Mouse (Mus musculus) MEL (cell line): ENCODE results near the gene Fut1. TPM values are rescaled to one million over a fixed set of nuclear protein-coding genes. Genes with fewer than 3 reads are reported as not detected.

ENCODE experiments used
- DNase-seq: peaks from one replicate; pipeline ENCODE4 v3.0.0; 2011; ENCODE audit warnings: low read depth, low spot score
- H3K27ac ChIP-seq: 2 replicates; pipeline ENCODE4 v1.5.1; 2012; ENCODE audit warnings: low read depth, mild to moderate bottlenecking, control low read depth, low read length, moderate library complexity; ENCODE audit not compliant: control insufficient read depth
- H3K27me3 ChIP-seq, 2 experiments: fragments of 150-350 bp in 1 of 2; sonication (generic) in 1 of 2; 2 replicates each; pipeline ENCODE4 v1.6.1; 2012; ENCODE audit warnings: low read length in 2 of 2, mild to moderate bottlenecking in 2 of 2, improper control_type of control experiment in 1 of 2, moderate library complexity in 1 of 2; ENCODE audit not compliant: insufficient read depth in 2 of 2, control insufficient read depth in 1 of 2
- H3K36me3 ChIP-seq, 2 experiments: 2 replicates each; pipeline ENCODE4 v1.6.1; 2012 to 2014; ENCODE audit warnings: low read length in 2 of 2, improper control_type of control experiment in 1 of 2, inconsistent platforms in 1 of 2, mild to moderate bottlenecking in 1 of 2; ENCODE audit not compliant: insufficient read depth in 2 of 2, control insufficient read depth in 1 of 2
- H3K4me1 ChIP-seq, 2 experiments: fragments of 150-350 bp in 1 of 2; sonication (generic) in 1 of 2; 2 replicates each; pipeline ENCODE4 v1.6.1; 2012; ENCODE audit warnings: low read length in 2 of 2, improper control_type of control experiment in 1 of 2, mild to moderate bottlenecking in 1 of 2; ENCODE audit not compliant: insufficient read depth in 2 of 2, control insufficient read depth in 1 of 2
- H3K4me3 ChIP-seq, 2 experiments: fragments of 150-350 bp in 1 of 2; sonication (generic) in 1 of 2; 2 replicates each; pipeline ENCODE4 v1.5.1; 2012; ENCODE audit warnings: low read depth in 2 of 2, low read length in 2 of 2, mild to moderate bottlenecking in 2 of 2, moderate library complexity in 2 of 2, control low read depth in 1 of 2, improper control_type of control experiment in 1 of 2; ENCODE audit not compliant: control insufficient read depth in 1 of 2, insufficient read depth in 1 of 2
- H3K79me2 ChIP-seq: 2 replicates; pipeline ENCODE4 v1.6.1; 2012; ENCODE audit warnings: mild to moderate bottlenecking, low read length, moderate library complexity; ENCODE audit not compliant: control insufficient read depth, poor library complexity, insufficient read depth
- H3K9ac ChIP-seq: 2 replicates; pipeline ENCODE4 v1.6.1; 2012; ENCODE audit warnings: low read depth, mild to moderate bottlenecking, control low read depth, low read length, moderate library complexity; ENCODE audit not compliant: control insufficient read depth, poor library complexity, severe bottlenecking
- H3K9me3 ChIP-seq: fragments of 150-350 bp; sonication (generic); replicated peaks from 2 replicates; pipeline ENCODE4 v1.6.1; 2012; ENCODE audit warnings: mild to moderate bottlenecking, low read length, improper control_type of control experiment, moderate library complexity; ENCODE audit not compliant: insufficient read depth
- E2F4 ChIP-seq: IDR thresholded peaks from 2 replicates; pipeline ENCODE4 v1.6.1; 2011; ENCODE audit warnings: low read depth, low read length, improper control_type of control experiment, borderline replicate concordance
- EP300 ChIP-seq, 2 experiments: IDR thresholded peaks; 2 replicates each; pipeline ENCODE4 v1.6.1; 2011; ENCODE audit warnings: improper control_type of control experiment in 2 of 2, low read length in 2 of 2, low read depth in 1 of 2, mild to moderate bottlenecking in 1 of 2
- ETS1 ChIP-seq: IDR thresholded peaks from 2 replicates; pipeline ENCODE4 v1.6.1; 2012; ENCODE audit warnings: low read depth, mild to moderate bottlenecking, inconsistent platforms, low read length, improper control_type of control experiment, moderate library complexity
- GABPA ChIP-seq: IDR thresholded peaks from 2 replicates; pipeline ENCODE4 v1.6.1; 2012; ENCODE audit warnings: low read depth, mild to moderate bottlenecking, inconsistent platforms, low read length, improper control_type of control experiment, moderate library complexity
- JUND ChIP-seq: IDR thresholded peaks from 2 replicates; pipeline ENCODE4 v1.6.1; 2011; ENCODE audit warnings: low read depth, mild to moderate bottlenecking, improper control_type of control experiment, low read length
- MAFK ChIP-seq: IDR thresholded peaks from 2 replicates; pipeline ENCODE4 v1.6.1; 2011; ENCODE audit warnings: low read depth, mild to moderate bottlenecking, low read length, improper control_type of control experiment, borderline replicate concordance
- MAX ChIP-seq: IDR thresholded peaks from 2 replicates; pipeline ENCODE4 v1.6.1; 2011; ENCODE audit warnings: low read length, improper control_type of control experiment
- MEF2A ChIP-seq: IDR thresholded peaks from 2 replicates; pipeline ENCODE4 v1.6.1; 2014; ENCODE audit warnings: low read depth, mild to moderate bottlenecking, inconsistent platforms, low read length, improper control_type of control experiment; ENCODE audit not compliant: poor library complexity, insufficient replicate concordance, severe bottlenecking; ENCODE audit errors: extremely low read depth
- MXI1 ChIP-seq: IDR thresholded peaks from 2 replicates; pipeline ENCODE4 v1.6.1; 2011; ENCODE audit warnings: mild to moderate bottlenecking, low read depth, low read length, improper control_type of control experiment
- MYB ChIP-seq: IDR thresholded peaks from 2 replicates; pipeline ENCODE4 v1.6.1; 2011; ENCODE audit warnings: mild to moderate bottlenecking, low read depth, low read length, improper control_type of control experiment
- MYC ChIP-seq: IDR thresholded peaks from 2 replicates; pipeline ENCODE4 v1.6.1; 2011; ENCODE audit warnings: low read depth, mild to moderate bottlenecking, low read length, improper control_type of control experiment, moderate library complexity
- POLR2AphosphoS5 ChIP-seq: IDR thresholded peaks from 2 replicates; pipeline ENCODE4 v1.6.1; 2012; ENCODE audit warnings: low read depth, borderline replicate concordance, mild to moderate bottlenecking, inconsistent platforms, low read length, moderate library complexity, mixed read lengths
- RAD21 ChIP-seq: IDR thresholded peaks from 2 replicates; pipeline ENCODE4 v1.6.1; 2011; ENCODE audit warnings: mild to moderate bottlenecking, low read depth, low read length, improper control_type of control experiment
- SIN3A ChIP-seq: IDR thresholded peaks from 2 replicates; pipeline ENCODE4 v1.6.1; 2012; ENCODE audit warnings: low read length, improper control_type of control experiment, inconsistent platforms
- TAL1 ChIP-seq: IDR thresholded peaks from 2 replicates; pipeline ENCODE4 v1.6.1; 2012; ENCODE audit warnings: mild to moderate bottlenecking, inconsistent platforms, low read length, moderate library complexity, mixed read lengths
- TCF12 ChIP-seq: IDR thresholded peaks from 2 replicates; pipeline ENCODE4 v1.6.1; 2014; ENCODE audit warnings: low read depth, mild to moderate bottlenecking, inconsistent platforms, low read length, improper control_type of control experiment, moderate library complexity
- ZC3H11A ChIP-seq: IDR thresholded peaks from 2 replicates; pipeline ENCODE4 v1.6.1; 2012; ENCODE audit warnings: low read depth, mild to moderate bottlenecking, inconsistent platforms, low read length, improper control_type of control experiment
- ZKSCAN1 ChIP-seq: IDR thresholded peaks from 2 replicates; pipeline ENCODE4 v1.6.1; 2012; ENCODE audit warnings: low read depth, mild to moderate bottlenecking, inconsistent platforms, low read length, improper control_type of control experiment, moderate library complexity
- ZNF384 ChIP-seq: IDR thresholded peaks from 2 replicates; pipeline ENCODE4 v1.6.1; 2012; ENCODE audit warnings: low read depth, mild to moderate bottlenecking, inconsistent platforms, low read length, improper control_type of control experiment
- polyA plus RNA-seq, 2 experiments: library from polyadenylated mRNA; stranded (reverse) in 1 of 2; unstranded in 1 of 2; fragments of >175 nt in 1 of 2; fragments of >200 nt in 1 of 2; gene quantifications; 2 replicates each; pipeline versions ENCODE4 v1.2.1 to v1.2.4; 2012; ENCODE audit warnings: low replicate concordance in 2 of 2, low read depth in 1 of 2; ENCODE audit not compliant: insufficient read length in 2 of 2, insufficient read depth in 1 of 2, missing spikeins in 1 of 2
- total RNA-seq: library from RNA; depleted of rRNA; stranded (reverse); fragments of 300-350 nt; gene quantifications from 2 replicates; pipeline ENCODE4 v1.2.3, GENCODE M21; 2012

The Fut1 gene
- total and polyA plus RNA-seq, 3 experiments = 0.04 TPM; not detected in 2

DNA sequence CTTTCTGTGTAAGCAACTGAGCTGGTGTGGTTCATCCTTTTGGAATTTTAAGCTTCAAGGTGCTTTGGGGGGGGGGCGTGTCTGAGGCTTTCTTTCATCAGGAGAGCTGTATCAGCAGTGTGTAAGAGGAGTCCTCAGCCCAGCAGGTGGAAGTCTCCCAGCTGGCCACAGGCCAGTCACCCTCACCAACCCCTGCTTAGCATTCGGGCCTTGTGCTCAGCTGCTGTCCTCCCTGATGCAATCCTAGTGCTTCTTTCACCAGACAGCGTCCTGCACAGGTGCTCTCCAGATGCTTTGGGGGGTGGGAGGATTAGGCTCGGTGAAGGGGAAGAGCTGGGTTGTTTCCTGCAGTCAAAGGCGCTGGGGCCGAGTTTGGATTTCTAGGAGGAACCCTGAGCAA, 812 bp upstream of the Fut1 start:
- Histone ChIP-seq H3K36me3 (peaks cover 0 to 2% of the 10 kb centered on the region in 2 experiments; a peak in 2 of 4 replicates), H3K9ac (peak overlapping the region; percentile 26; the same call in 1 of the 2 replicates), H3K4me3 (no peak overlapping the region), H3K4me1 (peaks cover 9 to 26% of the 10 kb centered on the region in 2 experiments; a peak in 3 of 4 replicates), H3K9me3 (no peaks in the 10 kb centered on the region), H3K79me2 (no peaks in the 10 kb centered on the region), H3K27ac (no peak overlapping the region), H3K27me3 (peaks cover 0 to 2% of the 10 kb centered on the region in 2 experiments; a peak in 2 of 4 replicates)
- peak; percentile 73 for TF ChIP-seq ETS1
- TF ChIP-seq SIN3A = 0 out of 2 replicates have a peak, but pooled peaks have one; percentile 15
- TF ChIP-seq TCF12 = peak; percentile 55; the same call in 1 of the 2 replicates
- no peak for TF ChIP-seq POLR2AphosphoS5
- DNase-seq = peak; percentile 60

GRCm38 (mm10) chr7:45618316-45618715, 1.2 kb downstream of the Fut1 start:
- TF ChIP-seq MYC (no peak), MAFK (no peak), RAD21 (no peak), EP300 (IDR thresholded peaks at IDR 0.05; ENCODE audit: low read depth in 1 of 2, low read length in 2 of 2) (no peak), TCF12 (no peak), MAX (no peak), ZNF384 (no peak), TAL1 (no peak), ZC3H11A (no peak), E2F4 (no peak)
- H3K27me3 ChIP-seq = peaks cover 0 to 2% of the 10 kb centered on the region in 2 experiments; a peak in 2 of 4 replicates
- H3K4me1 ChIP-seq = peaks cover 9 to 26% of the 10 kb centered on the region in 2 experiments; a peak in 3 of 4 replicates
- H3K9ac ChIP-seq = no peak overlapping the region
- H3K36me3 ChIP-seq = peaks cover 0 to 2% of the 10 kb centered on the region in 2 experiments; a peak in 2 of 4 replicates
- H3K79me2 ChIP-seq = no peaks in the 10 kb centered on the region
- DNase-seq = no peak
- H3K9me3 ChIP-seq = no peaks in the 10 kb centered on the region
- no peak overlapping the region for H3K4me3 ChIP-seq
- no peak overlapping the region for H3K27ac ChIP-seq

DNA sequence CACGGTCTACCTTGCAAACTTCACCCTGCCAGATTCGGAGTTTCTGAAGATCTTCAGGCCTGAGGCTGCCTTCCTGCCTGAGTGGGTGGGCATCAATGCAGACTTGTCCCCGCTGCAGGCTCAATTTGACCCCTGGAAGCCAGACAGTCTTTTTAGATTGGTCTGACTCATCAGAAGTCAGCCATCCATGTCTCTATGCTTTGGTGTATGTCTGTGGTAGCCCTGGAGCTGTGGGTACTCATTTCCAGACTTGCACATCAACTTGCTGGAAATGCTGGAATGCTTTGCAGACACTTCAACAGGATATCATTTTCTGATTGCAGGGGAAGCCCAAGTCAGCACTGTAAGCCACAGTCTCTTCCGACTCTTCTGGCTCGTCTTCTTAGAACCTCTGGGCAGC, 2.5 kb downstream of the Fut1 start:
- Histone ChIP-seq H3K4me1 (peaks cover 8 to 18% of the 10 kb centered on the region in 2 experiments; a peak in 3 of 4 replicates), H3K4me3 (no peak overlapping the region), H3K79me2 (no peaks in the 10 kb centered on the region), H3K27me3 (peaks cover 0 to 2% of the 10 kb centered on the region in 2 experiments; a peak in 2 of 4 replicates), H3K36me3 (peaks cover 0 to 2% of the 10 kb centered on the region in 2 experiments; a peak in 1 of 4 replicates), H3K9me3 (no peaks in the 10 kb centered on the region), H3K9ac (no peak overlapping the region), H3K27ac (no peak overlapping the region)
- TF ChIP-seq JUND = no peak
- TF ChIP-seq MEF2A = no peak
- no peak for TF ChIP-seq MYB
- TF ChIP-seq MXI1 = no peak
- no peak for TF ChIP-seq ZKSCAN1
- TF ChIP-seq GABPA = no peak
- no peak for DNase-seq
